26 mouse cellular contexts compared by ENCODE assay signal in the genomic region with DNA sequence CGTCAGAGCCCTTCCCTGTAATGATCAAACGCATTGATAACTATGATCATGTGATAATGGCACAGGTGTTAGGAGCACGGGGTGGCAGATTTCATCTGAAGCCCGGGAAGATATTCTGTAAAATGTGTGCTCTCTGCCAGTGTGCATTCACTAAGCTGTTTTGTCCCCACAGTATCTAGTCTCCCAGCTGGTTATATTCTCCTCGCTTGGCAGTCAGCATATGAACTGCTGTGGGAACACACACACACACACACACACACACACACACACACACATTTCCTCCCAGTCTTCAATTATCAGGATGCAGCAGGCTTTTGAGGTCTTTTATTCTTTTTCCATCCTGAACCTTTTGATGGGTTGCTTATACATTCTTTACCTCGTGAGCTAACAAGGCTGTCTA.
DNase-seq lines count a peak whose midpoint lies in the region; ATAC-seq and TF ChIP-seq lines count a peak whose summit lies in the region.
"Had no signal": no experiment of that assay in that cellular context is flagged by ENCODE, and none has a peak within 500 bp of the region (broad histone marks: within the 10 kb centered on the region; RNA-seq: fewer than 3 reads in every experiment).

No protein-coding gene starts in this region.

- H3K4me3 ChIP-seq in forebrain, embryonic 13.5 days, result no peak overlapping the region
- H3K4me3 ChIP-seq: embryonic facial prominence, embryonic 13.5 days; erythroblast, embryonic 14.5 days; heart, embryonic 10.5 days; limb, embryonic 15.5 days; liver, embryonic 15.5 days; myocyte; neural tube, embryonic 13.5 days had no signal

- peaks cover 5% of the 10 kb centered on the region; the same call in 1 of the 2 replicates for H3K9me3 ChIP-seq in forebrain, embryonic 13.5 days (replicated peaks)
- H3K9me3 ChIP-seq: heart, embryonic 10.5 days; limb, embryonic 15.5 days; liver, embryonic 15.5 days had no signal

- no peaks in the 10 kb centered on the region for H3K36me3 ChIP-seq in forebrain, embryonic 13.5 days (ENCODE audit: poor library complexity, severe bottlenecking)
- H3K36me3 ChIP-seq: embryonic facial prominence, embryonic 13.5 days; heart, embryonic 10.5 days; limb, embryonic 15.5 days; liver, embryonic 15.5 days; neural tube, embryonic 13.5 days had no signal

- intact Hi-C loops in left cerebral cortex, postnatal 14 days (cut with DNase I), result no loop called here

- H3K4me2 ChIP-seq in forebrain, embryonic 13.5 days, result no peak overlapping the region
- H3K4me2 ChIP-seq: embryonic facial prominence, embryonic 13.5 days; hindbrain, embryonic 14.5 days; limb, embryonic 15.5 days; liver, embryonic 15.5 days; midbrain, embryonic 11.5 days; neural tube, embryonic 13.5 days had no signal

- peak overlapping the region; percentile 31 for H3K27ac ChIP-seq in forebrain, embryonic 13.5 days
- H3K27ac ChIP-seq: embryonic facial prominence, embryonic 13.5 days; heart, embryonic 10.5 days; hindbrain, embryonic 14.5 days; limb, embryonic 15.5 days; liver, embryonic 15.5 days; neural tube, embryonic 13.5 days had no signal

- no peaks in the 10 kb centered on the region for H3K27me3 ChIP-seq in forebrain, embryonic 13.5 days
- H3K27me3 ChIP-seq: embryonic facial prominence, embryonic 13.5 days; limb, embryonic 15.5 days; liver, embryonic 15.5 days; neural tube, embryonic 13.5 days had no signal

- DNase-seq in left cerebral cortex, postnatal 14 days (ENCODE audit: low spot score in 2 of 2), result peak; percentile 15 to 59
- DNase-seq in left cerebral cortex, adult 9 months (ENCODE audit: low spot score in 2 of 2), result no peak
- peak; percentile 76 for DNase-seq in brain, embryonic 14.5 days (ENCODE audit: low read depth)
- peak; percentile 25 to 34 for DNase-seq in layer of hippocampus, adult 8-10 months (ENCODE audit: low spot score in 2 of 2)
- DNase-seq in frontal cortex, postnatal 14 days (ENCODE audit: low spot score in 2 of 2), result no peak
- DNase-seq: adrenal gland, postnatal 25 days; cerebellum, adult 11 months; cerebellum, postnatal 36 days; embryo, embryonic 11 days; gastrocnemius, postnatal 10 days; heart, postnatal 4 days; kidney, adult 18-20 months; left cerebral cortex, postnatal 4 days; retina, postnatal 1 day had no signal

- TF ChIP-seq CTCF in brain, embryonic 14.5 days (IDR thresholded peaks at IDR 0.05; ENCODE audit: borderline replicate concordance, extremely low read depth, insufficient read depth, insufficient read length), result no peak

- WGBS in forebrain, embryonic 13.5 days, result 49% methylated on average over 6 of the region's 6 CpGs

- ATAC-seq in forebrain, embryonic 13.5 days, result 0 out of 2 replicates have a peak, but pooled peaks have one; percentile 43
- ATAC-seq in erythroid progenitor cell, adult 5-6 weeks (replicated peaks; ENCODE audit: low FRiP score, poor library complexity, severe bottlenecking), result no peak
- ATAC-seq: inflammation-experienced regulatory T-cells, adult 6 months had no signal

- peaks cover 24% of the 10 kb centered on the region for H3K4me1 ChIP-seq in forebrain, embryonic 13.5 days
- H3K4me1 ChIP-seq: embryonic facial prominence, embryonic 13.5 days; heart, embryonic 10.5 days; limb, embryonic 15.5 days; liver, embryonic 15.5 days; neural tube, embryonic 13.5 days had no signal

- TF ChIP-seq POLR2A in brain, embryonic 14.5 days (IDR thresholded peaks at IDR 0.05; ENCODE audit: borderline replicate concordance, extremely low read depth, insufficient read depth, insufficient read length, poor library complexity, severe bottlenecking), result no peak

- no peak overlapping the region for H3K9ac ChIP-seq in forebrain, embryonic 13.5 days
- H3K9ac ChIP-seq: embryonic facial prominence, embryonic 13.5 days; hindbrain, embryonic 14.5 days; limb, embryonic 15.5 days; liver, embryonic 15.5 days; neural tube, embryonic 13.5 days had no signal

Comparison
In these comparisons a context has a peak if more than half of its experiments do, and no peak if none do; other contexts are left out.
1. DNase-seq: peak in left cerebral cortex, postnatal 14 days (2 of 2), brain, embryonic 14.5 days (single experiment) and layer of hippocampus, adult 8-10 months (2 of 2); none in left cerebral cortex, adult 9 months (0 of 2) and frontal cortex, postnatal 14 days (0 of 2).